Mouse (Mus musculus) hindbrain, embryonic 16.5 days (tissue): ENCODE data around the gene Mageb5. TPM values are rescaled to one million over a fixed set of nuclear protein-coding genes. Genes with fewer than 3 reads are reported as not detected.
"Not testable (repeated sequence)": the region's sequence is repeated elsewhere in the genome, so short reads cannot be mapped to it uniquely, and the experiment has no call there.

ENCODE experiments used
- ATAC-seq: fragments of 200-750 bp; cut with Nextera tagmentation; 2 replicates; pipeline ENCODE4 v1.8.0; 2017; ENCODE audit warnings: moderate TSS enrichment, moderate library complexity
- H3K27ac ChIP-seq: fragments of 300-500 bp; sonication (generic); 2 replicates; pipeline ENCODE4 v1.5.1; 2014; ENCODE audit warnings: low read depth, mild to moderate bottlenecking, control low read depth, low read length, moderate library complexity
- H3K27me3 ChIP-seq: fragments of 300-500 bp; sonication (generic); replicated peaks from 2 replicates; pipeline ENCODE4 v1.6.1; 2014; ENCODE audit warnings: low read length; ENCODE audit not compliant: control insufficient read depth, insufficient read depth
- H3K36me3 ChIP-seq: fragments of 300-500 bp; sonication (generic); 2 replicates; pipeline ENCODE4 v1.6.1; 2014; ENCODE audit warnings: mild to moderate bottlenecking, low read length, moderate library complexity, mixed read lengths; ENCODE audit not compliant: control insufficient read depth, insufficient read depth
- H3K4me1 ChIP-seq: fragments of 300-500 bp; sonication (generic); 2 replicates; pipeline ENCODE4 v1.6.1; 2014; ENCODE audit warnings: low read depth, low read length; ENCODE audit not compliant: control insufficient read depth, insufficient read depth
- H3K4me2 ChIP-seq: fragments of 300-500 bp; sonication (generic); 2 replicates; pipeline ENCODE4 v1.6.1; 2014; ENCODE audit warnings: mild to moderate bottlenecking, low read length, control low read depth, moderate library complexity
- H3K4me3 ChIP-seq: fragments of 300-500 bp; sonication (generic); 2 replicates; pipeline ENCODE4 v1.5.1; 2014; ENCODE audit warnings: mild to moderate bottlenecking, low read length, control low read depth, moderate library complexity
- H3K9ac ChIP-seq: fragments of 300-500 bp; sonication (generic); 2 replicates; pipeline ENCODE4 v1.6.1; 2014; ENCODE audit warnings: low read depth, mild to moderate bottlenecking, control low read depth, low read length, moderate library complexity
- H3K9me3 ChIP-seq: fragments of 300-500 bp; sonication (generic); 2 replicates; pipeline ENCODE4 v1.6.1; 2014; ENCODE audit warnings: mild to moderate bottlenecking, low read length, moderate library complexity; ENCODE audit not compliant: control insufficient read depth
- WGBS: fragments of 180-500 bp; shearing (Covaris S2); extraction: QIAGEN DNeasy Blood & Tissue Kit; methylation state at CpG from one replicate; pipeline ENCODE4 v1.1.7; 2014; 5-methylcytosine and 5-hydroxymethylcytosine counted together
- polyA plus RNA-seq: library from polyadenylated mRNA; unstranded; fragments of >200 nt; fragmentation: Nextera tagmentation; extraction: Ambion mirVana; gene quantifications from 2 replicates; pipeline ENCODE4 v1.2.1, GENCODE M21; 2015

The Mageb5 gene
- not detected in 2 replicates for polyA plus RNA-seq

GRCm38 (mm10) chrX:91782918-91783317, at the start of gene Mageb5:
Gene Mageb5, minus strand, starts transcription at chrX:91783018.
- not testable (repeated sequence) for ATAC-seq

GRCm38 (mm10) chrX:91759591-91760226, 23.1 kb downstream of the Mageb5 start:
- H3K36me3 ChIP-seq, H3K9me3 ChIP-seq, H3K9ac ChIP-seq, H3K4me2 ChIP-seq, H3K27me3 ChIP-seq, ATAC-seq, H3K4me1 ChIP-seq, H3K4me3 ChIP-seq, H3K27ac ChIP-seq: not testable (repeated sequence)
- WGBS: no CpG with 5 or more reads among the region's 1 CpGs

More at GRCm38 (mm10) chrX:91782918-91783317, at the start of gene Mageb5:
- not testable (repeated sequence) for H3K4me2 ChIP-seq, H3K9ac ChIP-seq, H3K4me3 ChIP-seq, H3K9me3 ChIP-seq, H3K36me3 ChIP-seq, H3K27ac ChIP-seq, H3K27me3 ChIP-seq, H3K4me1 ChIP-seq
- 81% methylated on average over 1 of the region's 1 CpGs for WGBS

Other genes with a start within 250 kb of the Mageb5 start
- not detected in 2 replicates for gene 1700084M14Rik, start 207.1 kb downstream of the Mageb5 start, polyA plus RNA-seq
- gene Gm14781, start 150.8 kb downstream of the Mageb5 start, polyA plus RNA-seq: not detected in 2 replicates
- not detected in 2 replicates for gene Mageb1, start 233.3 kb upstream of the Mageb5 start, polyA plus RNA-seq